Mouse (Mus musculus) left cerebral cortex, adult 6 months (tissue): ENCODE measurements around the gene Xylb. TPM values are rescaled to one million over a fixed set of nuclear protein-coding genes. Genes with fewer than 3 reads are reported as not detected.

Experiments
- long read RNA-seq, 2 experiments: library from polyadenylated mRNA; unstranded; transcript quantifications; one replicate each; pipeline ENCODE4 v2.0.0; 2019 to 2020
- polyA plus RNA-seq: library from polyadenylated mRNA; unstranded; fragments of <200 nt; fragmentation: Nextera tagmentation; gene quantifications from 2 replicates; pipeline ENCODE4 v1.2.3, GENCODE M21; 2021

The Xylb gene
- polyA plus RNA-seq = 1.9 and 3.0 TPM in 2 replicates
- long read RNA-seq, experiment 1, partial matches to known transcripts = 0 of 4 reads
- long read RNA-seq, experiment 1, other reads (novel, unspliced or antisense) = 1 of 4 reads
- long read RNA-seq, experiment 2 = 0 reads

DNA sequence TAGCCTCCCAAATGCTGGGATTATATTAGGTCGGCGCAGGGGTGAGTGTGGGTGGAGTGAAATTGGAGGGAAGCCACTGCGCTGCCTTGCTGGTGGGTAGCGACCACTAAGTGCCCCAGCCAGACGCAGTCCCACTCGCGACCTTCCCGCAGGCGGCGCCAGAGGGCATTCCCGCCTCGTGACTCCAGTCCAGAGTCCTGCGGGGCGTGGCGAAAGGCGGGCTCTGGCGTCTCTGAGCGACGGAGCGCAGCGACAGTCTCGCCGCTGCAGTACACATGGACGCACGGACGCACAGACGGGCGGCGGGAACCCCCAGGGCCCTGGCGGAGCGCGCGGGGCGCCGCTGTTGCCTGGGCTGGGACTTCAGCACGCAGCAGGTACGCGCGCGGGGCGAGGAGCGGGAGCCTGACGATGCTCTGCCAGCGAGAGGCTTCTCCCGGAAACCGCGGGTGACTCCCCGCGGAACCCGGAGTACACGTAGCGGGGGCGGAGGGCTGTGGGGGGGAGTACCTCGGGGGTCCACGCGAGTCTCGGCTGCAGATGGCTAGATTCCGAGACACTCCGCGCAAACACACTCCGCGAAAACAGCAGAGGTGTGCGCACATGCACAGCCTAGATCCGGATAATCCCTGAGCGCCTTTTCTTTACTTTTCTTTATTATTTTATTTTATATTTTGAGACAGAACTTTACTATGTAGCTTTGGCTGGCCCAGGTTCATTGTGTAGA, at the start of gene Xylb:
Xylb (plus strand) TSS at position 51 of the 727 bp plus-strand sequence.

GRCm38 (mm10) chr9:119322289-119323259, 34.6 kb upstream of the Xylb start, which contains the start of gene Oxsr1:
TSS of gene Oxsr1 (minus strand) at chr9:119322427.

DNA sequence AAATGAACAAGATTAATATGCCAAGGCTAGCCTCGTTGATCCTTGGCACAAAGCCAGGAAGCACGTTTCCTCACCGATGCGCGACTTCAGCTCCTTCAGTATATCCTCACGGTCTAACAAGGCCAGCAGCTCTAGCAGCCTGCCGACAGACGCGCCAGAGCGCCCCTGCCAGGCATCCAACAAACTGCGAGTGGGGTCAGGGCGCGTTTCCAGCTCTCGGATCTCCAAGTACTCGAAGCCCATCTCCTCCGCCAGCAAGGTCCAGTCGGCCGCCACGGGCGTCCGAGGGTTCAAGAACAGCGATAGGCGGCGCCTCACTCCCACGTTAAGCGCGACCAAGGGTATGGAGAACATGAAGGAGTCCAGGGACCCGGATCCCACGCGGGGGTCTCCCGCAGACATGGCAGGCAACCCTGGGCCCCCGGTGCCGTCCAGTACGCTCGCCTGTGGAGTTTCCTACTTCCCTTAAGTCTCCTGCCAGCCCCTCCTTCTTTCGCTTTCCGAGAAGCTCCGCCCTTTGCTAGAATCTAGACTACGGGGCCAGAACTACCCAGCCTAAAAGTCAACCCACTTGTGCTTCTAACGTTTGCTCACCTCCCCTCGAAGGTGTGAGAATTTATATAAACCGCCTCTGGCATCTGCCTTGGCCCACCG, 17.5 kb upstream of the Xylb start, which contains the start of gene Acaa1a:
Acaa1a (plus strand) TSS at position 119 of the 654 bp plus-strand sequence.

GRCm38 (mm10) chr9:119340909-119341816, 16.0 kb upstream of the Xylb start, which contains the start of gene Myd88:
TSS of gene Myd88 (minus strand) at chr9:119341411.

DNA sequence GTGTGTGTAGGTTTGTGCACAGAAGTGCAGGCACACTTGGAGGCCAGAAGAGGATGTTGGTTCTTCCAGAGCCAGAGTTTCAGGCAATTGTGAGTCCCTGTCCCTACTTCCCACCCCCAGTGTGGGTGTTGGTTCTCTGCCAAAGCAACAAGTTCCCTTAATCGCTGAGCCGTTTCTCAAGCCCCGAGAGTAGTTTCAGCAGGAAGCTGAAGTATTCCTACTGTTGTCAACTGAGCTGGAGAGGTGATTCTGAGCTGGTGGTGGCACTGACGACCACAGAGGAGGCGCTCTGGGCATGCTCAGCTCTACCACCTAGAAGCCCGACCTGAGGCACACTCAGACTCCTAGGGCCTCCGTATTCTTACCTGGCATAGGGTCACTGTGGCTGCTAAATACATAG, 8.1 kb downstream of the Xylb start, which contains the start of gene Slc22a14:
Slc22a14 (minus strand) TSS at position 270 of the 400 bp plus-strand sequence.

DNA sequence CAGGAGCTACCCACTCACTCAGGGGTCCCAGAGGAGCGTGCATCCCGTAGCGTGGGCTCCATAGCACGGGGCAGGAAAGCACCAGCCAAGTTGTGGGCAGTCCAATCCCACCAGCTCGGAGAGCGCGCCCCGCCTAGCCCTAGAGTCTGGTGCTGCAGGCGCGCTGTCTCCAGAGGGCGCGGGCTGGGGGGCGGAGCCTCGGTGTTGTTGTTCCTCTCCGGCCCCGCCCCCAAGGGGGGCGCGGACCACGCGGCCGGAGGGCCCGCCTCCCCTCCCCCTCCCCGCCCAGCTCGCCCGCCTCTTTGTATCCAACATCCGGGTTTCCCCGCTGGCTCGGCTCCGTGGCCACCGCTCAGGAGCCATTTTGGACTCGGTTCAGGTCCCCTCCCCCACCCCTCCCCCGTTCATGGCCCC, 44.6 kb downstream of the Xylb start, which contains the start of gene Acvr2b:
Acvr2b (plus strand) TSS at position 318 of the 414 bp plus-strand sequence.

Other genes starting within 250 kb of the Xylb start
- gene Acaa1b, start 200.3 kb upstream of the Xylb start, polyA plus RNA-seq = 0.80 and 1.4 TPM in 2 replicates
- gene Gm47289, start 198.2 kb upstream of the Xylb start, polyA plus RNA-seq = not detected in 2 replicates
- not detected in 2 replicates for gene Slc22a13, start 148.3 kb upstream of the Xylb start, polyA plus RNA-seq
- 2.8 and 4.3 TPM in 2 replicates for gene Oxsr1, start 35.0 kb upstream of the Xylb start, polyA plus RNA-seq
- gene Acaa1a, start 17.7 kb upstream of the Xylb start, polyA plus RNA-seq = 92.4 and 118 TPM in 2 replicates
- gene Myd88, start 16.0 kb upstream of the Xylb start, polyA plus RNA-seq = 4.8 and 4.9 TPM in 2 replicates
- gene Slc22a14, start 8.2 kb downstream of the Xylb start, polyA plus RNA-seq = not detected in 2 replicates
- gene Acvr2b, start 44.7 kb downstream of the Xylb start, polyA plus RNA-seq = 3.5 and 7.6 TPM in 2 replicates
- gene Exog, start 87.6 kb downstream of the Xylb start, polyA plus RNA-seq = 20.2 and 23.2 TPM in 2 replicates
- gene Scn5a, start 221.6 kb downstream of the Xylb start, polyA plus RNA-seq = 0.26 and 0.41 TPM in 2 replicates